Mouse (Mus musculus) ES-Bruce4 (cell line): ENCODE results near the gene Parp3.

Experiments
- CTCF ChIP-seq: IDR thresholded peaks from one replicate; pipeline ENCODE4 v1.8.1; 2011; ENCODE audit warnings: low read depth, low read length
- EP300 ChIP-seq: IDR thresholded peaks from 2 replicates; pipeline ENCODE4 v1.6.1; 2011; ENCODE audit warnings: low read depth, low read length; ENCODE audit not compliant: insufficient read depth
- POLR2A ChIP-seq: IDR thresholded peaks from one replicate; pipeline ENCODE4 v1.8.1; 2011; ENCODE audit warnings: low read length; ENCODE audit not compliant: insufficient read depth

- TF ChIP-seq CTCF (no peak), POLR2A (no peak), EP300 (no peak)
These were observed 36.8 kb upstream of the Parp3 start for GRCm38 (mm10) chr9:106513566-106513965.
